Mouse (Mus musculus) telencephalon, adult 2 months (tissue): Measurements from ENCODE around the gene Gm20388.
"Not testable (repeated sequence)": the region's sequence is repeated elsewhere in the genome, so short reads cannot be mapped to it uniquely, and the experiment has no call there.

ENCODE experiments used
- DNase-seq: peaks from one replicate; pipeline ENCODE4 v3.0.0-alpha.2; 2011; ENCODE audit warnings: low read depth, low spot score

The Gm20388 gene

DNA sequence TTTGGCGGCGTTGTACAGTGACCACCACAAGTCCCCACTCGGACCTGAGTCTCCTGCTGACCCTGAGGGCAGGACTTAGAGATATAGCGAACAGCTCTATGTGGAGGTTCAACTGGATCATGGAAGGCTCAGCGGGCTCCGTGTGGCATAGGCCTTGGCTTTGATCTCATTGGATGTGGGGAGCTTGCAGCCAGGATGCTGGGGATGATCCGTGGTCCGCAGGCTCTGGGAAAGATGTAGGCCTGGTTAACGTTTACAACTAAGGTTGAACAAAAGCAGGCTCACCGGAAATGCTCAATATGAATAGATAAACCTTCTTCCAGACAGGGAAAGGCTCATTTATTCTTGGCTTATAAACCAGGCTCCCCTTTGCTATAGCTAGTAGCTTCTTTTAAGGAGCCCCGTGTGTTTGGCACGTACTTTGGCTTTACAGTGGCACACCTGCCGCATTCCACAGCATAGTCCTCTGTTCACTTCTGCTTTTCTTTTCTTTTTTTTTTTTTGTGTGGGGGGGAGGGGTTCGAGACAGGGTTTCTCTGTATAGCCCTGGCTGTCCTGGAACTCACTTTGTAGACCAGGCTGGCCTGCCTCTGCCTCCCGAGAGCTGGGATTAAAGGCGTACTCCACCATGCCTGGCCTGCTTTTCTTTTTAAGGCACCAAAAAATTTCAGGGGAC is 1218.8 kb downstream of the Gm20388 start:
- no peak for DNase-seq

DNA sequence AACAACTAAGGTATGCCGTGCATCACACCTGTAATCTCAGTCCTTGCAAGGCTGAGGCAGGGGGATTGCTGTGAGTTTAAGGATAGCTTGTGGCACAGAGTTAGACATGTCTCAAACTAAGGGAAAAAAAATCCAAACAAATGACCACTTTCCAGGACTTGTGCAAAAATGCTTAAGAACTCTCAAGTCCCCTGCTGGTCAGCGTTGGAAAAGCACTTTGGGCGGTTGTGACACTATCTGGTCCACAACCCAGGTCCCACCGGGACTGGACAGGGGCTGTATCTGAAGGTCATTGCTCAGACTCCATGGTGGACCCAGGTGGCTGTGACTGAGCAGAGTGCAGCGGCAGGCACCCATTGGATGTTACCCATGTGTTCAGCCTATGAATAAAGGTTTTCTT is 1219.9 kb downstream of the Gm20388 start:
- no peak for DNase-seq

- no peak for DNase-seq
Measured at GRCm38 (mm10) chr8:121132961-121133513, 1222.4 kb downstream of the Gm20388 start.

DNA sequence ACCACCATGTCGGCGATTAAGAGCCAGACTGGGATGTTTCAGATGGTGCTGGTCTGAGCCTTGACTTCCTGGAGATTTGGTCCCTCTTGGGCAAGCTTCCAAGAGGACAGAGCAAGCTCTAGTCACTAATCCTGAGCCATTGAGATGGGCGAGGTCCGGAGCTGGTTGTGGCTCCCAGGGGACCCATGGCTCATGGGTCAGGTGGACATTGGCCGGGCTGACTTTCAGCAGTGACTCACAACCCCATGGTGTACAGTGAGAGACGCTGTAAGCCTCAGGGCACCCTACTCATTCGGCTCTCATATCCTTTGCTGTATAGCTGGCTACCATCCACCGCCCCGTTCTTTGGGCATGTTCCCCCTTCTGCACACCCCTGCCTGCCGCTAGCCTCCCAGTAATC is 1223.5 kb downstream of the Gm20388 start:
- no peak for DNase-seq

DNA sequence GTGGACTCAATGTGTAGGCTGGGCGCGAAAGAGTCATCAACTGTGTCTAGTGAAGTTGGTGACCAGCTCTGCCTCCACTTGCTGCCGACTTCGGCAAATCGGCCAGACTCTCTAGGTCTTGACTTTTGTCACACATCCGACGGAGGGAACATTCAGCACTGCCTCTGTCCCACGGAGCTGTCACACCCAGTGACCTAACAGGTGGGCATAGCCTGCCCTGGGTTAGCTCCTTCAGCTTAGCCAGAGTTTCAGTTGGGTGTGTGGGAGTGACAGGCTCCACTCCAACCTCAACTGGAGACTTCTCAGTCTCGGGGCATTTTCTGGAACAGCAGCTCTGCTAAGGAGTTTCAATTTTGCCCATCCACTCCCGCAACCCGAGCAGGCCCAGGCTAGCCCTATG is 1223.9 kb downstream of the Gm20388 start:
- DNase-seq: no peak

DNA sequence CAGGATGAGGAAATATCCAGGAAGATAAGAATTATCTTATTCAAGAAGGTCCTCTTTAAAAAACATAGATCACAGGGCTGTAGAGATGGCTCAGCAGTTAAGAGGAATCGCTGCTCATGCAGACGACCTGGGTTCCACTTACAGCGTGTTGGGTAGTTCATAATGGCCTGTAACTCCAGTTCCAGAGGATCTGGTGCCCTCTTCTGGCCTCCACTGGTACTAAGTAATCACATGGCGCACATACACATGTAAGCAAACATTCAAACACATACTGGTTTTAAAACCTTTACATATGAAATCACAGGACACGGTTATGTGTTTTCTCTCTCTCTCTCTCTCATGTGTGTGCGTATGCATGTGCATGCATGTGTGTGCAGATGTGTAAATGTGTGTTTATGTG is 1226.2 kb downstream of the Gm20388 start:
- DNase-seq: no peak

DNA sequence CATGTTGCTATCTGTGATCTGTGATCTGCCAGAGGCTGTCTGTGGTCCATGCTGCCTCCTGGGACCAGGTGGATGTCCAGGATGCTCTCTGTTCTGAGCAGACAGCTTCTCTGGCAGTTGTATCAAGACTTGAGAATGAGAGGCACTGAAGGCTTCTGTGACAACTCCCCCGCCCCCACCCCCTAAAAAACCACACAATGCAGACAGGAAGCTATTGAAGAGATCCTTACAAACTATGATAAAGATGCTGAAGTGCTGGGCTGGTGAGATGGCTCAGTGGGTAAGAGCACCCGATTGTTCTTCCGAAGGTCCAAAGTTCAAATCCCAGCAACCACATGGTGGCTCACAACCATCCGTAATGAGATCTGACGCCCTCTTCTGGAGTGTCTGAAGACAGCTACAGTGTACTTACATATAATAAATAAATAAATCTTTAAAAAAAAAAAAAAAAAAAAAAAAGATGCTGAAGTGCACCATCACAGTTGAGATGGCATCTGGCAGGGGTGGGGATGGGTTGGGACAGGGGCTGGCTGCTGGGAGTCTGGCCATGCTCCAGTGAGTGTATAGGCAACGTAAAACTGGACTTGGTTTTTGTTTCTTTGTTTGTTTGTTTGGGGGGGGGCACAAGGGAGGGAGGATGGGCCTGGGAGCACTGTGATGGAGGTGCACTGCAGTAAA is 1235.0 kb downstream of the Gm20388 start:
- not testable (repeated sequence) for DNase-seq

DNA sequence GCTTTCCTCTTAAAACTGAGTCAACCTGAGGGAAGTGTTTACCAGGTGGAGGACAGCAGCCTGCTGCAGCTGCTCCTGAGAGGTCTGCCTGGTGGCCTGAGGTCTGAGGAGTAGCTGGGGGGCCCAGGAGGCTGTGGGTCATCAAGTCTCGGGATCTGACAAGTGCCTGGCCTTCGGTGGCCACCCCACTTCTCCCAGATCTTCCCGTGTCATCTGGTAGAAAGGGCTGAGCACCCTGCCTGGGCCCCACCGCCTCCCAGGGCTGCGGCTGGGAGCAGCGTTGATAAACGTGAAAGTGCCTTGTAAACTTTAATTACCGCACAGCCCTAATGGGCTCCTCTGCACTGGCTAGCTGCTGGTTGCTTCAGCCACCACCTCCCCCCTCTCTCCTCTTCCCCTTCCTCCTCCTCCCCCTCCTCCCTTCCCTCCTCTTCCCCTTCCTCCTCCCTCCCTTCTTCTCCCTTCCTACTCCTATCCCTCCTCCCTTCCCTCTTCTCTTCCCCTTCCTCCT is 1238.0 kb downstream of the Gm20388 start:
- no peak for DNase-seq

- DNase-seq: no peak
Measured at GRCm38 (mm10) chr8:121152394-121152793, 1241.8 kb downstream of the Gm20388 start.

GRCm38 (mm10) chr8:121156990-121157491 is 1246.4 kb downstream of the Gm20388 start:
- DNase-seq: no peak

GRCm38 (mm10) chr8:121158812-121159211 is 1248.2 kb downstream of the Gm20388 start:
- no peak for DNase-seq

GRCm38 (mm10) chr8:121161437-121161836 is 1250.8 kb downstream of the Gm20388 start:
- no peak for DNase-seq

GRCm38 (mm10) chr8:121162413-121162812 is 1251.8 kb downstream of the Gm20388 start:
- DNase-seq: no peak

DNA sequence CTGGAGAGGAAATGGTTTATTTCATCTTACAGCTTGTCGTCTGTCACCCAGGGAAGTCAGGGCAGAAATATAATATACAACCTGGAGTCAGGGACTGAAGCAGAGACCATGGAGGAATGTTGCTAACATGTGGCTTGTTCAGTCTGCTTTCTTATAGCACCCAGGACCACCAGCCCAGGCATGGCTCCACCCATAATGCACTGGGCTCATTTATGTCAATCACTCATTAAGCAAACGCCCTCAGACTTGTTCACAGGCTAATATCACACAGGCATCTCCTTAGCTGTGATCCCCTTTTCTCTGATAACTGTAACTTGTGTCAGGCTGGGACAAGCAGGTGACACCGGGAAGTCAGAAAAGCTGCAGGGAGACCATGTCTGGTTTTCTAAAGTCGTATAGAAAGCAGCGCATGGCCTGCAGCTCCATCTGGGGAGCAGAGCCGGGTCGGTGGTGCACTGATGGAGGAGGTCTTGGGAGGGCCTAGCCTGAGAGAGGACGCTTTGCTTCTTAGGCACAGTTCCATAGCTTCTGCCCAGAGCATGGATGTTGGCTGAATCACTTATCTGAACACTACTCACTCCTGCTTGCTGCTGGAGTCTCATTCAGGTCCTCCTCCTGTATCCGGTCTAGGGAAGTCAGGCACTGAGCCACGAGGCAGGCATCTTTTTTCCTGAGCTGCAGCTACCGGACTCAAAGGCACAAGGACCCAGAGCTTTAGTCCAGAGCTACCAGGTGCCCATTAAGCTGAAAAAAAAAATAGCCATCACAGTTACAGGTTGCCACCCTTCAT is 1252.5 kb downstream of the Gm20388 start:
- no peak for DNase-seq

DNA sequence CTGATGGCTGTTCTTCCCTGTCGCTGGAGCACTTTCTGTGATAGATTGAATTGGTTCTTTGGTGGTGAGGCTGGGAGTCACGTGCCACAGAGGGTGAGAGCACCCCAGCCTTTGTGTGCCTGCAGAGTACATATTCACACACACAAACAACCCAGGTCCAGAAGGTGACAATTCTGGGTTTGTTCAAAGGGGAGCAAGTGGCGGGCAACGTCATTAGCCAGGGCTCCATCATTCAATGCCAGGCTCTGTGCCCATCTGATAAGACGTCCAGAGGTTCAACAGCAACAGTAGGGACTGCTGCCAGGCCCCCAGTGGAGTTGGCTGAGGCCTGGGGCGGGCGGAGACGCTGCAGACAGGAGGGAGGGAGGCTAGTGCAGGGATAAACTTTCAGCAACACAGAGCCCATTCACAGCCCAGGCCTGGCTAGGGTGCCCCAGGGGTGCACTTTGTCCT is 1253.4 kb downstream of the Gm20388 start:
- DNase-seq: no peak

DNA sequence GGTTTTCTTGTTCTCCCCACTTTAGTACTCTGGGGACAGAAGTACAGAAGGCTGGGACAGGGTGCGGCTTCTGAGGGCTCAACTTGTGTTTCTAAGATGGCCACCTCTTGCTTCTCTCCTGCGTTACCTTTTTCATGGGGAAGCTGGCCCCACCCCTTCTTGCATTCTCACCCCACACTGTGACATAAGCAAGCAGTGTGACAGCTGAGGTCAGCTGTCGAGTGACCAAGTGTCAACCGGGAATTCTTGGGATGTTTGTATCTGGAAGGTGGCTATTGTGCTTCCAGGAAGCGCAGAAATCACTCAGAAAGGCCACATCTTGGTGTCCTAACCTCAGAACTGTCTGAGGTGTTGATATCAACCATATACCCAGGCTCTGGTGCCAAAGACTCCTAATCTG is 1257.4 kb downstream of the Gm20388 start:
- DNase-seq: no peak

- DNase-seq: no peak
Measured at GRCm38 (mm10) chr8:121170116-121170515, 1259.5 kb downstream of the Gm20388 start.

DNA sequence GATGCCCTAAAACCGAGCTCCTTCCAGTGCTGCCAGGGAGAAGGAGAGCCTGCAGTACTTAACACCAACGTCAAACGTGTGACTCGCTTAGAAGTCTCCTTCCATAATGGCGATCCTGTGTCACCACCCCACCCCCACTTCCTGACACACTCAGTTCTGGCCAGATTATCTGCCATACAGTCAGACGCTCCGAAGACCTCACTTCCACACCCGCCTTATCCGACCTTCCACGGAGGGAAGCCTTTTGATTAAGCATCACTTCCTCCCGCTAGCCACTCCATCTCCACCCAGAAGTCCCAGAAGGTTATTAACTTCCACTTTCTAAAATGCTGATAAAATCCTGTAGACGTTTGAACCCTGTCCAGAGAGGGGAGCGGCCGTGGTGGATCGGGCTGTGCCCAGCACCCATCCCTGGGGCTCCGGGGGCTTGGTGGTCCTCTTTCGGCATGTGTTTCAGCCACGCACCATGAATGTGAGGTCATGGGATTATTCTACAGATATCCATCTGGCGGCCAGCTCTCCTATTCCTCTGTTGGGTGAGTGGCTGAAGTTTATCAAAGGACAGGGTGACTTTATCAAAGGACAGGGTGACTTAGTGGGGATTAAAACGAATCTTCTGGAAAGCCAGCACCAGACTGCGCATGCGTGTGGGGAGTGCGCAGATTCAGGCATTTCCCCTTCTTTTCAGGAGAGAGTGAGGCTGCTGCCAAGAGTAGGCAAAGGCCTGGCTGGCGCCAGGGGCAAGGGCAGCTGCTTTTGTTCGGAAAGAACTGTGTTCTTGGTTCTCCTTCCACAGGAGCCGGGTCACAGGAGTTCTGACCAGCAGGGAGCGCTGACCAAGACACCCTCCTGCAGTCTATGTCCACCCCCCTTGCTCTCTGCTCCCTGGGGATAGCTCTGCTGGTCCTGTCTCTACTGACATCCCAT is 1260.2 kb downstream of the Gm20388 start:
- no peak for DNase-seq

DNA sequence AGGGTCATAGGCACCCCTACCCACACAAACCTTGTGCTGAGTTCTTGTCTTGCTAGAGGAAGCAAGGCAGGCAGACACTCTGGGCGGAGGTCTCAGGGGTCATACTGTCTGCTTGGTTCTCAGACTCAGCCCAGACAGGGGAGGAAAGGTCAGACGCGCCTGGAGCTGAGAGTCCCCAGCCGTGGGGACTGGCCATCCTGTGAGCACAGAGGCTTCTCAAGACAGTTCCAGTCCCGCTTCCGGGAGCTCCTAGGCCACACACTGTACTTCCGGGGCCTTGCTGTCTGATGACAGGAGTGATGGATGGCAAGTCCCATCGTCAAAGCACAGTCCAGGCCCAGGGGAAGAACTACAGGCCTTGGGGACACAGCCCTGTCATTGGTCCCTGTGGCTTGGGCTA is 1261.9 kb downstream of the Gm20388 start:
- DNase-seq: no peak

- DNase-seq: no peak
Measured at GRCm38 (mm10) chr8:121174178-121174577, 1263.5 kb downstream of the Gm20388 start.
